Mouse (Mus musculus) midbrain, embryonic 11.5 days (tissue): ENCODE results near the gene Mettl8. TPM values are rescaled to one million over a fixed set of nuclear protein-coding genes. Genes with fewer than 3 reads are reported as not detected.

Experiments used
- ATAC-seq: fragments of 200-750 bp; cut with Nextera tagmentation; 2 replicates; pipeline ENCODE4 v1.8.0; 2017; ENCODE audit warnings: moderate TSS enrichment, moderate library complexity; ENCODE audit not compliant: low FRiP score
- DNase-seq: peaks from one replicate; pipeline ENCODE4 v3.0.0; 2015; ENCODE audit warnings: low spot score; ENCODE audit errors: missing footprints
- H3K27ac ChIP-seq: fragments of 300-500 bp; sonication (generic); 2 replicates; pipeline ENCODE4 v1.5.1; 2014; ENCODE audit warnings: low read depth, low read length
- H3K27me3 ChIP-seq: fragments of 300-500 bp; sonication (generic); 2 replicates; pipeline ENCODE4 v1.6.1; 2014; ENCODE audit warnings: mild to moderate bottlenecking, low read length, moderate library complexity, mixed read lengths; ENCODE audit not compliant: control insufficient read depth, insufficient read depth
- H3K36me3 ChIP-seq: fragments of 300-500 bp; sonication (generic); 2 replicates; pipeline ENCODE4 v1.6.1; 2014; ENCODE audit warnings: mild to moderate bottlenecking, low read length, moderate library complexity, mixed read lengths; ENCODE audit not compliant: control insufficient read depth, insufficient read depth
- H3K4me1 ChIP-seq: fragments of 300-500 bp; sonication (generic); 2 replicates; pipeline ENCODE4 v1.6.1; 2014; ENCODE audit warnings: low read length; ENCODE audit not compliant: control insufficient read depth, insufficient read depth
- H3K4me2 ChIP-seq: fragments of 300-500 bp; sonication (generic); 2 replicates; pipeline ENCODE4 v1.6.1; 2014; ENCODE audit warnings: mild to moderate bottlenecking, moderate library complexity
- H3K4me3 ChIP-seq: fragments of 300-500 bp; sonication (generic); 2 replicates; pipeline ENCODE4 v1.5.1; 2014; ENCODE audit warnings: low read depth, low read length
- H3K9ac ChIP-seq: fragments of 300-500 bp; sonication (generic); 2 replicates; pipeline ENCODE4 v1.6.1; 2014; ENCODE audit warnings: low read length
- H3K9me3 ChIP-seq: fragments of 300-500 bp; sonication (generic); 2 replicates; pipeline ENCODE4 v1.6.1; 2016; ENCODE audit warnings: low read length; ENCODE audit not compliant: control insufficient read depth
- WGBS: fragments of 180-500 bp; shearing (Covaris S2); extraction: QIAGEN DNeasy Blood & Tissue Kit; methylation state at CpG from one replicate; pipeline ENCODE4 v1.1.7; 2014; 5-methylcytosine and 5-hydroxymethylcytosine counted together
- polyA plus RNA-seq: library from polyadenylated mRNA; unstranded; fragments of >200 nt; fragmentation: Nextera tagmentation; extraction: Ambion mirVana; gene quantifications from 2 replicates; pipeline ENCODE4 v1.2.1, GENCODE M21; 2014

Gene Mettl8
- polyA plus RNA-seq, 1 experiment from 2014 or later: 22.3 TPM

GRCm38 (mm10) chr2:71025576-71026315 is 29.6 kb downstream of the Mettl8 start:
- no peak for ATAC-seq

GRCm38 (mm10) chr2:71023986-71024385 is 31.4 kb downstream of the Mettl8 start:
- H3K36me3 ChIP-seq: no peaks in the 10 kb centered on the region
- no peaks in the 10 kb centered on the region for H3K9me3 ChIP-seq
- no peak overlapping the region for H3K4me3 ChIP-seq
- no peak overlapping the region for H3K27ac ChIP-seq
- no peaks in the 10 kb centered on the region for H3K4me1 ChIP-seq
- DNase-seq: no peak
- no peaks in the 10 kb centered on the region for H3K27me3 ChIP-seq
- no peak for ATAC-seq
- no peak overlapping the region for H3K4me2 ChIP-seq
- WGBS: 96% methylated on average over 6 of the region's 6 CpGs
- H3K9ac ChIP-seq: no peak overlapping the region

More at GRCm38 (mm10) chr2:71025576-71026315, 29.6 kb downstream of the Mettl8 start:
- Histone ChIP-seq H3K9ac (no peak overlapping the region), H3K4me2 (no peak overlapping the region), H3K27me3 (no peaks in the 10 kb centered on the region), H3K27ac (no peak overlapping the region), H3K9me3 (no peaks in the 10 kb centered on the region), H3K4me3 (no peak overlapping the region), H3K4me1 (no peaks in the 10 kb centered on the region), H3K36me3 (no peaks in the 10 kb centered on the region)
- 68% methylated on average over 12 of the region's 12 CpGs for WGBS
- peak; percentile 77 for DNase-seq

- Histone ChIP-seq H3K27ac (no peak overlapping the region), H3K4me3 (no peak overlapping the region), H3K27me3 (no peaks in the 10 kb centered on the region), H3K9me3 (no peaks in the 10 kb centered on the region), H3K9ac (no peak overlapping the region), H3K4me2 (no peak overlapping the region), H3K36me3 (no peaks in the 10 kb centered on the region), H3K4me1 (no peaks in the 10 kb centered on the region)
- WGBS: 93% methylated on average over 6 of the region's 6 CpGs
- ATAC-seq: no peak
- DNase-seq: no peak
Observed at GRCm38 (mm10) chr2:71022991-71023390, 32.4 kb downstream of the Mettl8 start.

- Histone ChIP-seq H3K4me3 (no peak overlapping the region), H3K27me3 (no peaks in the 10 kb centered on the region), H3K27ac (no peak overlapping the region), H3K4me2 (no peak overlapping the region), H3K9me3 (no peaks in the 10 kb centered on the region), H3K9ac (no peak overlapping the region), H3K36me3 (no peaks in the 10 kb centered on the region), H3K4me1 (no peaks in the 10 kb centered on the region)
- ATAC-seq: no peak
- no peak for DNase-seq
- 84% methylated on average over 8 of the region's 8 CpGs for WGBS
Observed at GRCm38 (mm10) chr2:71020674-71021073, 34.7 kb downstream of the Mettl8 start.

- 61% methylated on average over 8 of the region's 8 CpGs for WGBS
- ATAC-seq (no peak), DNase-seq (no peak)
- Histone ChIP-seq H3K9ac (peak overlapping the region; percentile 36; the same call in 1 of the 2 replicates), H3K4me3 (no peak overlapping the region), H3K27me3 (no peaks in the 10 kb centered on the region), H3K27ac (no peak overlapping the region), H3K36me3 (no peaks in the 10 kb centered on the region), H3K4me1 (no peaks in the 10 kb centered on the region), H3K9me3 (no peaks in the 10 kb centered on the region), H3K4me2 (no peak overlapping the region)
Observed at GRCm38 (mm10) chr2:71019704-71020375, 35.5 kb downstream of the Mettl8 start.

- no peak overlapping the region for H3K4me2 ChIP-seq
- DNase-seq (no peak), ATAC-seq (no peak)
- no peak overlapping the region for H3K9ac ChIP-seq
- no peaks in the 10 kb centered on the region for H3K4me1 ChIP-seq
- H3K27me3 ChIP-seq: no peaks in the 10 kb centered on the region
- H3K27ac ChIP-seq: no peak overlapping the region
- H3K36me3 ChIP-seq: no peaks in the 10 kb centered on the region
- no peak overlapping the region for H3K4me3 ChIP-seq
- no peaks in the 10 kb centered on the region for H3K9me3 ChIP-seq
- WGBS: 69% methylated on average over 9 of the region's 9 CpGs
Observed at GRCm38 (mm10) chr2:71019277-71019676, 36.1 kb downstream of the Mettl8 start.

GRCm38 (mm10) chr2:71013521-71013920 is 41.9 kb downstream of the Mettl8 start:
- Histone ChIP-seq H3K27me3 (no peaks in the 10 kb centered on the region), H3K9ac (no peak overlapping the region), H3K4me1 (no peaks in the 10 kb centered on the region), H3K4me2 (no peak overlapping the region), H3K36me3 (no peaks in the 10 kb centered on the region), H3K27ac (no peak overlapping the region), H3K9me3 (no peaks in the 10 kb centered on the region), H3K4me3 (no peak overlapping the region)
- DNase-seq (no peak), ATAC-seq (no peak)
- WGBS: 96% methylated on average over 7 of the region's 7 CpGs

GRCm38 (mm10) chr2:71011816-71012215 is 43.6 kb downstream of the Mettl8 start:
- ATAC-seq (no peak), DNase-seq (peak; percentile 69)
- Histone ChIP-seq H3K4me3 (no peak overlapping the region), H3K4me1 (no peaks in the 10 kb centered on the region), H3K27ac (no peak overlapping the region), H3K36me3 (no peaks in the 10 kb centered on the region), H3K9ac (no peak overlapping the region), H3K27me3 (no peaks in the 10 kb centered on the region), H3K9me3 (no peaks in the 10 kb centered on the region), H3K4me2 (no peak overlapping the region)
- WGBS: 93% methylated on average over 1 of the region's 1 CpGs

GRCm38 (mm10) chr2:71004354-71004753 is 51.0 kb downstream of the Mettl8 start:
- Histone ChIP-seq H3K4me1 (no peaks in the 10 kb centered on the region), H3K27me3 (no peaks in the 10 kb centered on the region), H3K9ac (no peak overlapping the region), H3K27ac (no peak overlapping the region), H3K9me3 (no peaks in the 10 kb centered on the region), H3K36me3 (no peaks in the 10 kb centered on the region), H3K4me2 (no peak overlapping the region), H3K4me3 (no peak overlapping the region)
- ATAC-seq (no peak), DNase-seq (no peak)
- WGBS: 86% methylated on average over 4 of the region's 4 CpGs
